Mouse (Mus musculus) heart, postnatal 25 days (tissue): ENCODE data around the gene 1700029I15Rik. TPM values are rescaled to one million over a fixed set of nuclear protein-coding genes. Genes with fewer than 3 reads are reported as not detected.

Experiments used
- DNase-seq: peaks from one replicate; pipeline ENCODE4 v3.0.0; 2022; ENCODE audit warnings: low spot score
- intact Hi-C: fragments of 180-260 bp; cut with DNase I; formaldehyde crosslinking; loops from one replicate; pipeline ENCODE4 v1.15.1; 2025
- microRNA-seq: library from miRNA; unstranded; fragments of <30 nt; microRNA quantifications from one replicate; pipeline ENCODE4 v1.2.0, GENCODE M21; 2022
- total RNA-seq, 2 experiments: library from RNA; stranded (reverse); gene quantifications; 2 replicates each; pipeline ENCODE4 v1.2.3; 2021

1700029I15Rik gene
- total RNA-seq, 2 experiments from 2014 or later = 1.5 to 2.1 TPM

- DNase-seq = no peak
- intact Hi-C loops = loop anchor here (2.0 to 5.0 kb wide), 2 partner anchors 46 to 238 kb away; no protein-coding TSS in a partner anchor
These were observed 40.8 kb downstream of the 1700029I15Rik start for GRCm38 (mm10) chr2:92423156-92423555.

- intact Hi-C loops = loop anchor here (2.0 to 5.0 kb wide), 2 partner anchors 47 to 239 kb away; no protein-coding TSS in a partner anchor
- peak; percentile 94 for DNase-seq
These were observed 41.5 kb downstream of the 1700029I15Rik start for GRCm38 (mm10) chr2:92423702-92424461.

- DNase-seq = peak; percentile 71
- intact Hi-C loops = loop anchor here (5.0 kb wide), 1 partner anchor 47 kb away; no protein-coding TSS in a partner anchor
These were observed 42.3 kb downstream of the 1700029I15Rik start for GRCm38 (mm10) chr2:92424462-92425308.

GRCm38 (mm10) chr2:92425366-92425765 lies 43.0 kb downstream of the 1700029I15Rik start:
- intact Hi-C loops = no loop called here
- no peak for DNase-seq

GRCm38 (mm10) chr2:92426426-92426825 lies 44.1 kb downstream of the 1700029I15Rik start:
- DNase-seq = peak; percentile 56
- intact Hi-C loops = no loop called here

- DNase-seq = peak; percentile 72
- intact Hi-C loops = no loop called here
These were observed 45.5 kb downstream of the 1700029I15Rik start for GRCm38 (mm10) chr2:92427882-92428281.

GRCm38 (mm10) chr2:92430089-92430488 lies 47.8 kb downstream of the 1700029I15Rik start:
- intact Hi-C loops = no loop called here
- DNase-seq = no peak

GRCm38 (mm10) chr2:92430723-92431541 lies 48.6 kb downstream of the 1700029I15Rik start:
- DNase-seq = peak; percentile 46
- intact Hi-C loops = no loop called here

GRCm38 (mm10) chr2:92431611-92432179 lies 49.4 kb downstream of the 1700029I15Rik start:
- intact Hi-C loops = no loop called here
- DNase-seq = no peak

- intact Hi-C loops = no loop called here
- peak; percentile 30 for DNase-seq
These were observed 50.3 kb downstream of the 1700029I15Rik start for GRCm38 (mm10) chr2:92432299-92433295.

- DNase-seq = peak; percentile 98
- intact Hi-C loops = no loop called here
These were observed 51.4 kb downstream of the 1700029I15Rik start, which contains the start of gene Cry2 for GRCm38 (mm10) chr2:92433578-92434374. Cry2 (minus strand) TSS chr2:92434043.

- intact Hi-C loops = no loop called here
- DNase-seq = no peak
These were observed 52.0 kb downstream of the 1700029I15Rik start for GRCm38 (mm10) chr2:92434375-92434745.

- DNase-seq = no peak
- intact Hi-C loops = loop anchor here (5.0 kb wide), 2 partner anchors 248 to 448 kb away; no protein-coding TSS in a partner anchor
These were observed 52.7 kb downstream of the 1700029I15Rik start for GRCm38 (mm10) chr2:92435023-92435422.

Small RNAs within 50 kb of the gene (microRNA-seq; reads per million reads assigned to microRNA genes)
- not detected for gene Mir7000

Other genes starting within 250 kb of the 1700029I15Rik start
- 10 to 100 TPM; 19.4 to 24.5 TPM for gene Pex16, start 7.9 kb upstream of the 1700029I15Rik start, total RNA-seq
- under 1 TPM in 1 of 2 experiments, not detected in 1; 0.67 TPM for gene Large2, start 7.7 kb upstream of the 1700029I15Rik start, total RNA-seq
- 1 to 10 TPM; 4.7 to 5.7 TPM for gene Mapk8ip1, start 18.7 kb downstream of the 1700029I15Rik start, total RNA-seq
- gene Cry2, start 51.5 kb downstream of the 1700029I15Rik start, total RNA-seq = 10 to 100 TPM; 14.2 to 25.9 TPM
- gene Slc35c1, start 78.0 kb downstream of the 1700029I15Rik start, total RNA-seq = 1 to 10 TPM; 6.1 to 6.6 TPM
- gene Chst1, start 217.2 kb downstream of the 1700029I15Rik start, total RNA-seq = 1 to 10 TPM; 3.3 to 4.1 TPM